Mouse (Mus musculus): Measurements from ENCODE around the gene 1700001C19Rik.

Gene 1700001C19Rik

DNA sequence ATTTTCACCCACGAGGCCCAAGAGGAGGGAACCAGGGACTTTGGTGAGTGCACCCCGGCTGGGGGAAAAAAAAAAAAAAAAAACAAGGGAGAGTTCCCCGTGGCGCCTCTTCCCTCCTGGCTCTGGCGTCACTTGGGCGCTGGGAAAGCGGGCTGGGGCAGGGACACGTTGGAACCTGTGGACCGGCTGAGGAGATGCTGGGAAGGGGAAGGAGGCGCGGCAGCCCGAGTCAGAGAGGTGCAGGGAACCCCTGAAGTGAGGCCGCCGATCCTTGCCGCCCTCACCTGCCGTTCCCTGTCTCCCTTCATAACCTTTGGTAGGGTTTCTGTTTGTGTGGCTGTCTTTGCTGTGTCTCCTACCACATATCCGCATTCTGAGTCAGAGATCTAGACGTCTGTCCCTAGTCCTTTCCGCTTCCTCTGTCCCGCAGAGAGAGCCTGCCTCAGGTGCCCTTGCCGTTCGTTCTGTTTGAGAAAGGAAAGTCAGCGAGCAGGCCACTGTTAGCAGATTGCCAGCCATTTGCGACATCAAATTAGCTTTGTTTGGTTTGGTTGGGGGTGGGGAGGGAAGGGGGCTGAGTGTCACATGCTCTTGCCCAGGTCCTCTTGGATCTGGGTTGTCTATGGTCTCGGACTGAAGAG is at the start of gene 1700001C19Rik:
1700001C19Rik (minus strand) TSS at position 470 of the 641 bp plus-strand sequence.
- CTCF ChIA-PET, result interaction anchor here (0.6 kb wide), 1 partner anchor 49 kb away, joined by 3 read pairs; no protein-coding TSS in a partner anchor

DNA sequence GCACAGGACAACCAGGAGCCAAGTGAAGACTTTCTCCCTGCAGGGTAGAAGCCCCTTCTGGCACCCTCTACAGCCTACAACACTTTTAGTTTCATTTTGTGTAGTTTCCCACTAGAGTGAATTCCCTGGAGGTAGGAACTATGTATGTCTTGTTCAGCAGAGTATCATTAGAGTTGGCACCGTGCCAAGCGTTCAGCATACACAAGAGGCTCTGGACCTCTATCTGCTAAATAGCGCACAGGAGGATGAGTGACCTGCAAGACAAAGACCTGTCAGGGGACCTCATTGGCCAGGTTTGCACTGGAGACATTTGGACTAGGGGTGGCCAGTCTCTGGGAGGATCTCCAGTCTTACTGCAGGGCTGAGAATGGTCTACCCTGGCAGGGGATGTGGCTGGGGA is 48.6 kb upstream of the 1700001C19Rik start:
- CTCF ChIA-PET, result interaction anchor here (0.6 kb wide), 2 partner anchors 11 to 98 kb away, joined by 4 read pairs; no protein-coding TSS in a partner anchor

DNA sequence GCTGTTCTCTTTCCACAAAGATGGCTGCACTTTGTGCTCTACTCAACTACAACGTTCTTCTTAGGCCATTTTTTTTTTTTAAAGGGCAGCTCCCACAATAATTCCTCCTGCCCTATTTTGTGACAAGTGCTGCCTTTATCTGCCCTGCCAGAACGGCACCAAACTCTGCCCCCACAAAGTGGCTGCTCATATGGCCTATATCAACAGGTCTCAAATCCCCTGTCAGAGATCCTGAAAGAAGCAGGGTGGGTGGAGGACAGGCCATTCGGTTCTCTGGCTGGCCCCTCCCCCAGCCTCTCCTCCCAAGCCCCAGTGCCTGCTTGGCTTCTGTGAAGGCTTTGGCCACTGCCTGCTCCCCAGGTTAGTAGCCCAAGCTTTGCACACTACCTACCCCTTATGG is 47.8 kb upstream of the 1700001C19Rik start:
- CTCF ChIA-PET, result interaction anchor here (0.7 kb wide), 1 partner anchor 11 kb away, joined by 7 read pairs; no protein-coding TSS in a partner anchor

DNA sequence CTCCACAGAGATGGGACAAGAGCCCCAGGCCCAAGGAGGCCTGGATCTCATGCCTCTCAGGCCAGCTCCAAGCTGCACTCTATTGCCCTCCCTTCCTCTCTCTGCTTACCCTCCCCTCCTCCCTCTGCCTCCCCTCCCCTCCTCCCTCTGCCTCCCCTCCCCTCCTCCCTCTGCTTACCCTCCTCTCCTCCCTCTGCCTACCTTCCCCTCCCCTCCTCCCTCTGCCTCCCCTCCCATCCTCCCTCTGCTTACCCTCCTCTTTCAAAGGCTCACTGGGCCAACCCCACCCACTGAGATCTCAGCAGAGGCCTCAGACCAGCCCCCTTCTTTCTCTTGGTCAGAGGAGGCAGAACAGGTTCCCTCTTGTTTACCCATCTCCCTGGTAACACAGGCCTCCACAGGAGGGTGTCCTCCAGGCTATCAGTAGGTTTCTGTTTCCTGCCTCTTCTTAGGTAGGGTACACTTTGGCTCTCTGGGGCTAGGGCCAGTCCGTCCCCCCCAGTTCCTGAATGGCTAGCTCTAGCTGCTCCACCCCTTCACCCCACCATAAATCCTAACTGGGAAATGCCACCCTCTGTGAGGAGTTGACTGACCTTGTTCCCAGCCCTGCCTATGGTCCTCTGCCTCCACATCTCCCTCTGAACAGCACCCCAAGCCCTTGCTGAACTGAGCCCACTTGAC is 47.2 kb upstream of the 1700001C19Rik start:
- CTCF ChIA-PET, result interaction anchor here (0.7 kb wide), 1 partner anchor 11 kb away, joined by 7 read pairs; no protein-coding TSS in a partner anchor

DNA sequence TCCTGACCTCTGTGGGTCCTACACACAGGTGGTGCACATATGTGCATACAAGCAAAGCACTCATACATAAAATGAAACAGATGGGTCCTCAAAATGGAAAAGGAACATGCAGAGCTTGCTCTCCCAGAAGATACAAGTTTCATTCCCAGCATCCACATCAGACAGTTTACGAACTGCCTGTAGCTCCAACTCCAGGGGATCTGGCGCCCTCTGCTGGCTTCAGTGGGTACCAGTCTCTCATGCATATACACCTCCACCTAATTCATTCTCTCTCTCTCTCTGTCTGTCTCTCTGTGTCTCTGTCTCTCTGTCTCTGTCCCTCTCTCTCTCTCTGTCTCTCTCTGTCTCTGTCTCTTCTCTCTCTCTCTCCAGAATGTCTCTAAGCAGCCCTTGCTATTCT is 45.2 kb upstream of the 1700001C19Rik start:
- CTCF ChIA-PET, result no interaction called here

DNA sequence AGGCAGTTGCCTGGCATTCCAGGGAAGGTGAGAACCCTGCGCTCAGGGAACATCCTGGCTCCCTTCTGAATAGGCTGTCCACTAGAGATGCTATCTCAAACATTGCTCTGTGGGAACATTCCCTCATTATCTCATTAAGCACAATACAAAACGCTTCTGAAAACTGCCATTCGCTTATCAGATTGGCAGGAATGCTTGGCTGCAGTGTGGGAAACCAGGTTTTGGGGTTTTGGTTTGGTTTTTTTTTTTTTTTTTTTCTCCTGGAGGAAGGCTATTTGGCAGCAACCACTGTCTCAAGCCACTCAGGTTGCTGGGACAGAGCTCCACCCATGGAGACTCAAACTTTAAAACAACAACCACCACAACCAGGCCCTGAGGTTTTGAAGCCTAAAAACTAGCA is 42.7 kb upstream of the 1700001C19Rik start:
- CTCF ChIA-PET, result no interaction called here

DNA sequence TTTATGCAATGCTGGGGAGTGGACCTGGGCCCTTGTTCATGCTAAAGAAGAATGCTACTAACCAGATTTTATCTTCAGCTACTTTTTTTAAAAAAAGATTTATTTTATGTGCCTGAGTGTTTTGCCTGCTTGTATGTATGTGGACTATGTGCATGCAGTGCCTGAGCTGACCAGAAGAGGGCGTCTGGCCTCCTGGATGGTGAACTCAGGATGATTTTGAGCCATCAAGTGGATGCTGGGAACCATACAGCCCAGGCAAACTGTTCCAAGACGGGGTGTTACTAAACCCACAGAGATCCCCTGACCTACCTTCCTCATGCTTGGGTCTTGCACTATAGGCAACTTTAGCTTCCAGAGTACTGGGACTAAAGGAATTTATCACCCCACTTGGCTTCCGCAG is 38.5 kb upstream of the 1700001C19Rik start:
- CTCF ChIA-PET, result interaction anchor here (1.0 kb wide), 1 partner anchor 123 kb away, joined by 6 read pairs; no protein-coding TSS in a partner anchor

DNA sequence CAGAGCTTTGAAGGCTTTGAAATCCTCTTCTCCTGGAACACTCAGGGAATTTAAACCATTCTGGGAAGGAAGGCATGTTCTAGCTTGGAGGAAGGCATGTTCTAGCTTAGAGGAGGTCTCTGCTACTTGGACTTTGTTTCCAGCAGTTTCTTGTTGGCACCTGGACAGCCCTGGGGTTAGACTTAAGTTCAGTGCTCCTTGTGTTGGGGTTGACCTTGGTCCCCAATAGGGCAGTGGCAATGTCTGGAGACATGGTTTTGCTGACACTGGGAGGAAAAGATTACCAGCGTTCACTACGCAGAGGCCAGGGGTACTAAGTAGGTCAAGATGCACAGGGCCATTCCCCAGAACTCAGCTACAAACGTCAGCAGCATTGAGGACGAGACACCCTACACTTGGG is 38.0 kb upstream of the 1700001C19Rik start:
- CTCF ChIA-PET, result interaction anchor here (1.0 kb wide), 1 partner anchor 123 kb away, joined by 6 read pairs; no protein-coding TSS in a partner anchor

DNA sequence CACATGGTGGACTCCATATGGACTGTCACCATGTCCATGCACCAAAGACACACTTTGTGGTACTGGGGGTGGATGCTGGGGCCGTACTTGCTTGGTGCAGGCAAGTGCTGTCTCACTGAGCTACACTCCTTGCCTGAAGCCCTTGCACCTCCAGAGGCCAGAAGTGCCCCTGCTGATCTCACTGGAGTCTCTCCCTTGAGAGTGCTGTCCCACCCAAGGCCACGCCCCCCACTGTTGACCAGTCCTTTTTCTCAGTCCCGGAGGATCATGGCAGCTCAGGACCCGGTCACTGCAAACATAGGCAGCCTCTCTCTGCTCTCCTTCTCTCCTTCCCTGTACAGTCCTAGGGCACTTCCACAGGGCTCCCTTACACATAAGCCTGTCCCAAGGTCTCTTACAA is 37.1 kb upstream of the 1700001C19Rik start:
- CTCF ChIA-PET, result interaction anchor here (0.6 kb wide), 1 partner anchor 11 kb away, joined by 4 read pairs; no protein-coding TSS in a partner anchor

DNA sequence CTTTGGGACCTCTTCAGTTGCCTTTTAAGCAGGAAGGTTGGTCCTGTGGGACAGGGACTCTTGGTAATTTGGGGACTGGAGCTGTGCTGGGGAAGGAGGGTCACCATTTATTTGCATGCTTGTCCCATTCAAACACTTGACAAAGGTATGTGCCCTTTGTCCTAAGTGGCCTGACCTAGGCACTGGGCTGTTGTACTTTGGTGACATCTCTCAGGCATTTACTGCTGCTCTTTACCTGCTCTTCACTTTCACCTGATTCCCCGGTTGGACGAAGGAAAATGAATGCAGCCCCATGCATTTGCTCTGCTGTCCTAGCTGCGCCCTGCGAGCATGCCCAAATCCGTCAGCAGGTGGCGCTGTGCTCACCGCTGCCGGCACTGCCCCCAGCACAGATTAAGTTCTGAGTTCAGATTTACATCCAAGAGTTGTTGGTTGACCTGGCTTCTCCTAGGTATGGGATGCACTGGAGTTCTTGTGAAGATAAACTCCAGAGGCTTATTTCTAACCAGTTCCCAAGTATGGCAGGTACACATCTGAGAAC is 36.3 kb upstream of the 1700001C19Rik start:
- CTCF ChIA-PET, result interaction anchor here (0.6 kb wide), 1 partner anchor 12 kb away, joined by 7 read pairs; no protein-coding TSS in a partner anchor

DNA sequence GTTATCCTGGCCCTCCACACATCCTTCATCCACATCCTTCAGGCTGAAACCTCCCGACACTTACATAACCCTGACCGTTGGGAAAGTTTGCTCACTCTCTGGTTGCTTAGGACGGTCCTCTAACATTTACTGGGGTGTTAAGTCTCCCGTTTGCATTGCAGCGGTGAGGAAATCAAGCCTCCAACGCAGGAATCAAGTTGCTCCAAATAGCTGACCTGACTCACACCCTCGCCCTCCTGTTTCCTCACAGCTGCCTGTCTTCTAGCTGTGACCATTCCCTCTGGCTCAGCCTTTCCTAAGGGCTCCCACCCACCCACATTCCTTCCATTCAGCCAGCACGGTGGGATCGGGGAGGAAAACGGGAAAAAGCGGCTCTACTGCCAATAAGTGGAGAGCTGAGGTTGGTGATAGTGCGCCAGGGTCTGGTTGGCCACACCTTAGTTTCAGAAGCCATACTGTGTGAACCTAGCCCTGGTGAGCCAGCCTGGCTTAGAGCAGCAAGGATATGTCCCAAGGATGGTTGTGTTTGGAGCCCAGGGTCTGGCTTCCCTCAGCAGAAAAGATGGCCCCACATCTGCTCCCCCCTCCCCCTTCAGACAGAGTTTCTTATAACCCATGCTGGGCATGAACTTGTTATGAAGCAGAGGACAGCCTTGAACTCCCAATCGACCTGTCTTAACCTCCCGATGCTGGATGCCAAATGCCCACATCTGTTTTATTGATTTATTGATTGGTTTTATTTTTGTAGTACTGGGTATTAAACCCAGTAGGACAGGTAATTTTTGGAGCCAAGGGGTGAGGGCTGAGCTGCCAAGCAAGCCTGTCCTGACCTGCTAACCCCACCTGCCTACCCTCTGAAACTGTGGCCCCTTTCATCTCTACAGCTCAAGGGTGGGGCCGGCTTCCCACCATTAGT is 35.5 kb upstream of the 1700001C19Rik start:
- CTCF ChIA-PET, result interaction anchor here (1.1 kb wide), 1 partner anchor 209 kb away, joined by 3 read pairs; no protein-coding TSS in a partner anchor

DNA sequence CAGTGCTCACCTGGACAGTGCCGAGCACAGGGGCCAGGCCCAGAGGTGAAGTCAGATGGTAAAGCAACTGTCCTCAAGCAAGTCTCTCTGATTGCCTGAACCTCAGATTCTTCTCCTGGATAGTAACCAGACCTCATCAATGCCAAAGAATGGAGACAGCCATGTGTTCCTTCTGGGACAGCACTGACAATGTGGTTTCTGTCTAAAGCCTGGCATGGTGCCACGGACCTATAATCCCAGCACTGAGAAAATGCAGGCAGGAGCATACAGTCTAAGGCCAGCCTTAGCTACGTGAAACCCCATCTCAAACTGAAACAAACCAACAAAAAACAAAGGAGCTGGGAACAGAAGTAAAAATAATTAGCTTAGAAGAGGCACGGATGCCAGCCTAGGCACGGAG is 33.5 kb upstream of the 1700001C19Rik start:
- CTCF ChIA-PET, result no interaction called here

DNA sequence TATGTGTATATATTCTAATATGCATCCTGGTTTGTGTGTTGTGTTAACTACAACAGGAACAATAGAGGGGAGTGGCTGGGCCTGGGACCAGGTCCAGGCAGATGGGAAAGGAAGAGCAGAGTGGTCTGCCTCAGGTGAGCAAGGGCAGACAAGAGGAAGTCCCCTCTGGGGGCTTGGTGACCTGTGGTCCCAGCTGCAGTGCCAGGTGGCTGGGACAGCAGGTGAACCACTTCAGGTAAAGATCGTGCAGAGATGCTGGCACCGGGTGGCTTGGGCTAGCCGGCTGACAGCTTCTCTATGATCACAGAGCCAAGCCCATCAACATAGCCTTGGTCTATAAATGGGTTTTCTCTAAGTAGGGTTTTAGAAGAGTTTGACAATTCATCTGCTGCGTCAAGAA is 32.9 kb upstream of the 1700001C19Rik start:
- CTCF ChIA-PET, result no interaction called here

DNA sequence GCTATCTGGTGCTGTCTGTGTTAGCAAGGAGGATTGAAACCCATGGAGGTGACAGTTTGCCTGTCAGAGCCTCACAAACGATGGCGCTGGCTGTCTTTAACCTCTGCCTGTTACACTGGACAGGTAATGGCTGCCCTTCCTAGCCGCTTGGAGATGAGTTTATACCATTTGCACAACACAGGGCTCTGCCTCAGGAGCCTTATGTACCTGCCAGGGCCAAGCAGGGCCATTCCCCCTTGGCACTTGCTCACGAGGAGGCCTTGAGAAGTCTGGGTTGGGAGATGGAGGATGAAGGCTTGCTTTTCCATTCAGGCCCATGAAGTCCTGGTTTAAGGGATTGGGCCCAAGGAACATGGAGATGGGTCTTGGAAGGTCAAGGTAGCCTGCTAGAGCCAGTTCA is 32.5 kb upstream of the 1700001C19Rik start:
- CTCF ChIA-PET, result interaction anchor here (0.6 kb wide), 1 partner anchor 26 kb away, joined by 3 read pairs; no protein-coding TSS in a partner anchor

DNA sequence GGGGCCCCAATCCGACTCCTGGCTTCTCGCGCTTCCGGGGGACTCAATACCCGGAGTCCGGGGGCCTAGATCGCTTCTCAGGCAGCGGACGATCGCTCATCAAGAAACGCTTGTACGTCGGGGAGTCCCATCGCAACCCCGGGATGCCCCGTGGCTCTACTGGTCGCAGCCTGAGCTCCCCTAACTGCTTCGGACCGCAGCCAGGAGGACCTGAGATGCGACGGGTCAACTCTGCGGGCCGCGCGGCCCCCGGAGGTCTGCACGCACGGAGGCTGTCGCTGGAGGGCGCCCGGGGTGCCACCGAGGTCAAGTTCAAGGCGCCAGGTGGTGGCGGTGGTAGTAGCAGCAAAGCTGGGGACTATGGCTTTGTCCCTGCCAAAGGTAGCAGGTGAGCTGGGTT is 31.3 kb upstream of the 1700001C19Rik start:
- CTCF ChIA-PET, result no interaction called here

DNA sequence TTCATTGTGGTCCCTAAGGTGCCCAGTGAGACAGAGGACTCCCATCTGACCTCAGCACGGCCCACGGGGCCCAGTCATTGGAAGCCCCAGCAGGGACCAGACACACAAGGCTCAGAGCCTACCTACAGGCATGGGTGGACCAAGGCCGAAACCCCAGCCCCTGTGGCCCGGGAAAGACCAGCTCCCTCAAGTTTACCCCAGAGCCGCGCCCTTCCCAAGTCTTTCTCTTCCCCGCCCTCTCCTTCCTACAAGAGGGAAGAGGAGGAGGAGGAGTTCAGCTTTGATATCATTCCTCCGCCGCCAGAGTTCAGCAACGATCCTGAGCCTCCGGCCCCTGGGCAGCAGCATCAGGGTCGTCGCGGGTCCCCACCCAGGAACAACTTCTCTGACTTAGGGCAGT is 30.9 kb upstream of the 1700001C19Rik start:
- CTCF ChIA-PET, result no interaction called here

DNA sequence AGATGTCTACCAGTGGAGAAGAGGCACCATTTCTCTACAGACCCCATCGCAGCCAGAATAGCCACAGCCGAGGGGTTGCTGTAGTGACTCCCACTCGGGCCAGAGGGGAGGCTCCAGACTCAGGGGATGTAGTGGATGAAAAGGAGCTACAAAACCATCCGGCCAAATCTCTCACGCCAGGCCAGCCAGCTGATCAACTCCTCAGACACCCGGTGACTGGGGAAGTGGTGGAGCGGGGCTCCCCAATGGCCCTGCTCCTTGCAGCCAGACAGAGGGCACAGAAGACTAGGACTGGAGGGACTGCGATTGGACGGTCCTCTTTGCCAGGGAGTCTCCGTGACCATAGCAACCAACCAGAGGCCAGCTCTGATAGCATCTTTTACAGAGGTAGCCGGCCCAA is 30.5 kb upstream of the 1700001C19Rik start:
- CTCF ChIA-PET, result interaction anchor here (0.7 kb wide), 1 partner anchor 19 kb away, joined by 3 read pairs; no protein-coding TSS in a partner anchor

DNA sequence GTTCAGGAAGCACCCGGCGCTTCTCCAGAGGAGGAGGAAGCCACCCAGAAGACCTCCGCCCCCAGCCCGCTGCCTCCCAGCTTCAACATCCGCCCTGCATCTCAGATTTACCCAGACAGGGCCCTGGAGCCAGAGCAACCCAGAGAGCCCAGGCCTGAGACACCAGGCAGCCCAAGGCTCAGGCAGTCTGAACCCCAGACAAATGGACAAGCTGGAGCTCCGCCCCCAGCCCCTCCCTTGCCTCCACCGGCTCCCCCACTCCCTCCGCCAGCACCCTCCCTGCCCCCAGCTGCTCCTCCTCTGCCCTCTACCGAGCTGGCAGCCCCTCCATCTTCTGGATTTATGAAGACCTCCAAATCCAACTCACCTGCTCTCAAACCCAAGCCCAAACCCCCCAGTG is 29.1 kb upstream of the 1700001C19Rik start:
- CTCF ChIA-PET, result no interaction called here

DNA sequence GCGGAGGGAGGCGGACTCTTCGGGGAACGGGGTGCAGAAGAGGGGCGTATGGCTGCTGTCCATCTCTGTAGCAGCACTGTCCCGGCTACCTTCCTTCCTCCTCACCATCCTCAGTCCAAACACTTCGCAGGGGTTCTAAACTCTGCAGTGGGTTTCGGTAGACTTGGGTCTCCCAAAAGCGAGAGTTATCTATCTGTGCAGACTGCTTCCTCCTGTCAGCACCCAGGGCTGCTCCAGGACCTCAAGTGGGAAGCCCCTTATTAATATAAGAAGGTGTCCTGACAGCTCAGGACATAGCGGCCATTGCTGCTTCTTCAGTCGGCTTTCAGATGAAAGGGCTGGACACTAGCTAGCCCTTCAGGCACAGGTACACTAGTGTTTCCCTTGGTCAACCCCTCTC is 27.8 kb upstream of the 1700001C19Rik start:
- CTCF ChIA-PET, result no interaction called here

DNA sequence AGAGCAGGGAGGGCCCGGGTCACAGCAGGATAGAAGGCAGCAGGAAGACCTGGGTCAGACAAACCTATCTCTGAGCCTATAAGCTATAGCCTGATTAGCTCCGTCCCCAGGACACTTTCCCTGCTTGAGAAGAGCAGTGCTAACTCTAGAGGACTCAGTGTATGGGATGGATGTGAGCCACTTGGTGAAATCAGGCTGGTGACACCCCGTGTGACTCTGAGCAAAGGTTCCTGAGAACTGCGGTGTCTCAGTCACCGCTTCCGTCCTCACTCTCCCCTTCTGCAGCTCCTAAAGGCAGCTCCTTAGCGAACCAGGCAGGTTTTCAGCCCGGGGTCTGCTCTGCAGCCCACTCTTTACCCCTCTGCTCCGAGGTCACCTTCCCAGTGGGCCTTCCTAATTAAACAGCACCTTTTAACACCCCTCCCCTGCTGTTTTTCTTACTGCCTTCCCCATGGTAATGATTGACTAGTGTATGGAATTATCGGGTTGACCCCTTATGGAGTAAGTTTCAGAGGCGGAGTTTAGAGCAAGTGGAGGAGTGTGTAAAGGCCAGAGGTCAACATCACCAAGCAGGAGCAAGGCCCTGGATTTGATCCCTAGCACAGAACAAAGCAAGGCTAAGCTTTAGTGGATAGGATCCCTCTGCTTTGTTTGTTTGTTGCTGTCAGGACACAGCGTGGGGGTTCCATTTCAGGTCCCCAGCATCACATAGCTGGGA is 27.2 kb upstream of the 1700001C19Rik start:
- CTCF ChIA-PET, result no interaction called here
